Mouse (Mus musculus) forebrain, postnatal 0 days (tissue): ENCODE results near the gene Baz2a. TPM values are rescaled to one million over a fixed set of nuclear protein-coding genes. Genes with fewer than 3 reads are reported as not detected.

Source experiments
- ATAC-seq: fragments of 200-750 bp; cut with Nextera tagmentation; 2 replicates; pipeline ENCODE4 v1.8.0; 2017; ENCODE audit warnings: mild to moderate bottlenecking, moderate library complexity
- DNase-seq: peaks from one replicate; pipeline ENCODE4 v3.0.0-alpha.2; 2015
- H3K27ac ChIP-seq: fragments of 300-500 bp; sonication (generic); 2 replicates; pipeline ENCODE4 v1.5.1; 2014; ENCODE audit warnings: low read depth, mild to moderate bottlenecking, antibody characterized with exemption, low read length, moderate library complexity, mixed read lengths
- H3K27me3 ChIP-seq: fragments of 300-500 bp; sonication (generic); 2 replicates; pipeline ENCODE4 v1.6.1; 2014; ENCODE audit warnings: mild to moderate bottlenecking, low read length, mixed read lengths; ENCODE audit not compliant: insufficient read depth
- H3K36me3 ChIP-seq: fragments of 300-500 bp; sonication (generic); 2 replicates; pipeline ENCODE4 v1.6.1; 2014; ENCODE audit warnings: mild to moderate bottlenecking, moderate library complexity; ENCODE audit not compliant: insufficient read depth
- H3K4me1 ChIP-seq: fragments of 300-500 bp; sonication (generic); 2 replicates; pipeline ENCODE4 v1.6.1; 2014; ENCODE audit warnings: antibody characterized with exemption; ENCODE audit not compliant: insufficient read depth
- H3K4me2 ChIP-seq: fragments of 300-500 bp; sonication (generic); 2 replicates; pipeline ENCODE4 v1.6.1; 2014; ENCODE audit warnings: low read depth, mild to moderate bottlenecking, moderate library complexity
- H3K4me3 ChIP-seq: fragments of 300-500 bp; sonication (generic); 2 replicates; pipeline ENCODE4 v1.5.1; 2014; ENCODE audit warnings: low read depth, low read length, mixed read lengths
- H3K9ac ChIP-seq: fragments of 300-500 bp; sonication (generic); 2 replicates; pipeline ENCODE4 v1.6.1; 2014; ENCODE audit warnings: mild to moderate bottlenecking
- H3K9me3 ChIP-seq: fragments of 300-500 bp; sonication (generic); 2 replicates; pipeline ENCODE4 v1.6.1; 2016; ENCODE audit warnings: low read length
- CTCF ChIP-seq: sonication (generic); IDR thresholded peaks from 2 replicates; pipeline ENCODE4 v1.5.1; 2016; ENCODE audit warnings: antibody characterized with exemption, control low read depth, low read depth
- WGBS: fragments of 180-500 bp; shearing (Covaris S2); extraction: QIAGEN DNeasy Blood & Tissue Kit; methylation state at CpG from one replicate; pipeline ENCODE4 v1.1.7; 2014; 5-methylcytosine and 5-hydroxymethylcytosine counted together
- polyA plus RNA-seq: library from polyadenylated mRNA; unstranded; fragments of >200 nt; fragmentation: Nextera tagmentation; extraction: Ambion mirVana; gene quantifications from 2 replicates; pipeline ENCODE4 v1.2.1, GENCODE M21; 2015
- total RNA-seq: library from RNA; depleted of rRNA; stranded (reverse); fragments of >200 nt; gene quantifications from 2 replicates; pipeline ENCODE4 v1.2.3, GENCODE M21; 2014

The Baz2a gene
- total and polyA plus RNA-seq, 2 experiments from 2014 or later = 7.0 to 10.0 TPM

DNA sequence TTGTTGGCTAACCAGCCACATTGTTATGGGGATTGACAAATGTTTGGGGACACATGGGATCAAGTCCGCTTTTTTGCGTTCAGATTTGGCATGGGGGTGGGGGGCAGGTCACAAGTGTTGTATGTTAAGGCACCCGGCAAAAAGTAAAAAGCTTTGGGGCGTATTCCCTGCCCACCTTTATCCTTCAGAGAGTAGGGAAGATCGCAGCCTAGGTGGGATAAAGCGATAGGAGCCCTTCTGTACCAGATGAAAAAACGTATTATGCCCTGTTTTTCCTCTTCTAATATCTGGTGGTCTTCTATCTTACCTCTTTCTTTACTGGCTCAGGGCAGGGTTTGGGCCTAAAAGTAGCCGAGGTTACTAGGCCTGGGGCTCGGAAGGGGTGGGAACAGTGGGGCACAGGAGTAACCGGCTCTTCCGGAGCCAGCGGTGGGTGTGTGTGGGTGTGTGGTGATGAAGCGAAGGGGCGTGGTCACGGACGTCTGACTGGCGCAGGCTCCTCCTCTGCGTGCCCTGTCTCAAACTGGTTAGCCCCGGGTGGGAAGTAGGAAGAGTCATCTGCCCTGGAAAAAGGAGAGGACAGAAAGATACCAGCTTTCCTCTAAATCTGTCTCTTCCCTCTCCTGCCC lies 3.1 kb downstream of the Baz2a start:
- peaks cover 17% of the 10 kb centered on the region for H3K4me1 ChIP-seq
- no peak overlapping the region for H3K9ac ChIP-seq
- TF ChIP-seq CTCF = no peak
- no peaks in the 10 kb centered on the region for H3K9me3 ChIP-seq
- WGBS = 11% methylated on average over 19 of the region's 19 CpGs
- H3K36me3 ChIP-seq = peaks cover 12% of the 10 kb centered on the region
- no peaks in the 10 kb centered on the region for H3K27me3 ChIP-seq
- peak overlapping the region; percentile 35 for H3K4me2 ChIP-seq
- H3K4me3 ChIP-seq = peak overlapping the region; percentile 7; the same call in 1 of the 2 replicates
- no peak for ATAC-seq
- DNase-seq = peak; percentile 54
- H3K27ac ChIP-seq = no peak overlapping the region

DNA sequence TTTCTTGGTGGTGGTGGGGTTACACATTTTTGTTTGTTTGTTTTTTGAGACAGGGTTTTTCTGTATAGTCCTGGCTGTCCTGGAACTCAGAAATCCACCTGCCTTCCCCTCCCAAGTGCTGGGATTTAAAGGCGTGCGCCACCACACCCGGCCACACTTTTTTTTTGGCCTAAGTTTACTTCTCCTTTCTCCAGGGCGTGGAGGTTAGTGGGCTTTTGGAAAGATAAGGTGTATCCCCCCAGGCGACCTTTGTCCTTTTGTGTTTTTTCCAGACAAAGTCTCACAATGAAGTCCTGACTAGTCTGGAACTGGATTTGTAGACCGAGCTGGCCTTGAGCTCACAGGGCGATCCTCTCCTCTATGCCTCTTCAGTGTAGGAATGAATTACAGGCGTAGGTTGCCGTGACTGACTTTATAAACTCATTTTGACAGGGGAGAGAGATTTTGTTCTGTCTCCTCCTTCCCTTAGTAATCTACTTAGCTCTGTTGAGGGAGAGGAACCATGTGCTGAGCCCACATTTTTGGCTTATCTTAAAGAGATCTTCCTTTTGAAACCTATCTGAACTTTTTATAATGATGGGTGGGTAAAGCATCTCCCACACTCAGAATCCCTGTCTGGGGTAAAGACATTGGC lies 3.7 kb downstream of the Baz2a start:
- DNase-seq (no peak), ATAC-seq (no peak)
- peaks cover 6% of the 10 kb centered on the region; the same call in 1 of the 2 replicates for H3K36me3 ChIP-seq
- H3K4me3 ChIP-seq = no peak overlapping the region
- 31% methylated on average over 9 of the region's 9 CpGs for WGBS
- H3K9me3 ChIP-seq = no peaks in the 10 kb centered on the region
- TF ChIP-seq CTCF = no peak
- H3K27me3 ChIP-seq = no peaks in the 10 kb centered on the region
- H3K9ac ChIP-seq = no peak overlapping the region
- peaks cover 17% of the 10 kb centered on the region for H3K4me1 ChIP-seq
- H3K27ac ChIP-seq = no peak overlapping the region
- H3K4me2 ChIP-seq = peak overlapping the region; percentile 35; the same call in 1 of the 2 replicates

DNA sequence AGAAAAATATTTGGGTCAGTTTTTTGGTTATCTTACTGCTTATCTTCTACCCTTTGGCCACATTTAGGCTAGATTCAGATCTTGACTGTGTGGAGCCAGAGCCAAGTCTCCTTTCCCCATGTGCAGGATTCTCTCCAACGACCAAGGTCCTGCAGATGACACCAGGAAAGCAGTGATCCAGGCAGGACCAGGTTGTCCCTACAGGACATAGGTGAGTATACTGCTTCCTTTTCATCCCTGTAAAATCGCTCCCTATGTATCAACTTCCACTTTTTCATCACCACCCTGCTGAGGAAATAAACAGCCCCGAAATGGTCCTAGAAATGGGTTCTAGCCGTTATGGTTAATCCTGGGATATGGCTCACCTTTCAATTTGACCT lies 4.9 kb downstream of the Baz2a start:
- H3K27ac ChIP-seq = no peak overlapping the region
- H3K9ac ChIP-seq = no peak overlapping the region
- no peak for ATAC-seq
- no peaks in the 10 kb centered on the region for H3K9me3 ChIP-seq
- no peak for DNase-seq
- no peaks in the 10 kb centered on the region for H3K36me3 ChIP-seq
- peaks cover 16% of the 10 kb centered on the region for H3K4me1 ChIP-seq
- WGBS = 26% methylated on average over 4 of the region's 4 CpGs
- H3K27me3 ChIP-seq = no peaks in the 10 kb centered on the region
- TF ChIP-seq CTCF = no peak
- no peak overlapping the region for H3K4me2 ChIP-seq
- H3K4me3 ChIP-seq = peak overlapping the region; percentile 90; the same call in 1 of the 2 replicates

GRCm38 (mm10) chr10:128096693-128097586 lies 5.6 kb downstream of the Baz2a start:
- peak overlapping the region; percentile 84 for H3K9ac ChIP-seq
- H3K9me3 ChIP-seq = no peaks in the 10 kb centered on the region
- no peaks in the 10 kb centered on the region for H3K36me3 ChIP-seq
- no peaks in the 10 kb centered on the region for H3K27me3 ChIP-seq
- DNase-seq = peak; percentile 91
- H3K27ac ChIP-seq = peak overlapping the region; percentile 81
- 2% methylated on average over 80 of the region's 86 CpGs for WGBS
- TF ChIP-seq CTCF = peak; percentile 45
- peak overlapping the region; percentile 69 for H3K4me2 ChIP-seq
- H3K4me1 ChIP-seq = peaks cover 10% of the 10 kb centered on the region
- H3K4me3 ChIP-seq = peak overlapping the region; percentile 90
- peak; percentile 91 for ATAC-seq

DNA sequence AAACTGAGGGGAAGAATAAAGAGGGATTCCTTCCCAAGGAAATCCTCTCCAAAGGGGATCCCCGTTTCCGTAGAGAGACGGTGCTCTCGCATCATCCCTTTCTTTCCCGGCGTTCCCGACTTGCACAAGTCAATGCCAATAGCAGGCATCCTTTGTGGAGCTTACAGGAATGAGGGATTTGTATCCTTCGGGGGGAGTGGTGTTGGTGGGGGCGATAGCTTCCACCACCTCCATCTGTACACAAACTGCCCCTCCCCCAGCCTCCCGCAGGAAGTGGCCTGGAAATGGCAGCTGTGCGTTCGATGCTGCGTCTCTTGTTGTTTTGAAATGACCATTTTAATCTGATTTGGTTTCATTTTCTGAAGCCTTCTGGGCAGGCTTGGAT lies 6.2 kb downstream of the Baz2a start:
- Histone ChIP-seq H3K27me3 (no peaks in the 10 kb centered on the region), H3K36me3 (no peaks in the 10 kb centered on the region)
- peak; percentile 1; the same call in 1 of the 2 replicates for ATAC-seq

DNA sequence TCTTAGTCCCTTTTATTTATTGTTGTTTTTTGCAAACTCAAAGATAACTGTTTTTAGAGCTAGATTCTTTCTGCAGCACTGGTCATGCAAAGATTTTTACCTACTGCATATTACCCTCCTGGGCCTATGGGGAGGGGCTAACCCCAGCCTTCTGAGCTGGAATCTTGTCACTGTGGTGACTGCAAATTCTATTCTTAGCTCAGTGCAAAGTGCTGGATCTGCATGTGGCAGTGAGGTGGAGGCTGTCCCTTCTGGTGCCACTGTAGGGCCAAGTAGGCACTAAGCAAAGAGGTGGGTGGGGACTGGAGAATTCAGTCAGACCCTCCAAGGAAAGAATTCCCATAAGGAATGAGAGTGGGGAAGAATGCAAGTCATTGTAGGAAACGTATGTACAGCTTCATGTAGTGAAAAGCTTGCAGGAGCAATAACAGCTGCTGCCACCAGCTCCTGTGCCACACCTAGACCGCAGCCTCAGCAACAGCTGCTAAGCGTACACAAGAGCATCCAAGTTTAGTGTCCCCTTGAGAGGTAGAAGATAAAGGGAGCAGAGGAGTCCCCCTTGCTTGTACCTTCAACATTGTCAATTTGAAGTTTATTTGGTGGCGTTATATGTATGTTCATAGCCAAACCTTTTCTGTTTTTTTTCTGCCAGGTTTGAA lies 18.9 kb downstream of the Baz2a start:
- H3K9ac ChIP-seq = no peak overlapping the region
- H3K9me3 ChIP-seq = no peaks in the 10 kb centered on the region
- no peaks in the 10 kb centered on the region for H3K4me1 ChIP-seq
- H3K4me2 ChIP-seq = no peak overlapping the region
- WGBS = 92% methylated on average over 4 of the region's 4 CpGs
- no peaks in the 10 kb centered on the region for H3K27me3 ChIP-seq
- TF ChIP-seq CTCF = no peak
- H3K36me3 ChIP-seq = peaks cover 53% of the 10 kb centered on the region
- ATAC-seq (no peak), DNase-seq (no peak)
- H3K4me3 ChIP-seq = no peak overlapping the region
- no peak overlapping the region for H3K27ac ChIP-seq

More for the DNA sequence above, 6.2 kb downstream of the Baz2a start:
- WGBS = under 1% methylated on average over 13 of the region's 13 CpGs
- DNase-seq = peak; percentile 73
- Histone ChIP-seq H3K9ac (peak overlapping the region; percentile 84), H3K27ac (peak overlapping the region; percentile 81), H3K4me1 (peaks cover 7% of the 10 kb centered on the region; the same call in 1 of the 2 replicates), H3K9me3 (no peaks in the 10 kb centered on the region), H3K4me2 (peak overlapping the region; percentile 69), H3K4me3 (peak overlapping the region; percentile 90)
- no peak for TF ChIP-seq CTCF
